Mouse (Mus musculus) E14TG2a.4 (cell line): ENCODE data around the gene Ust.

Experiments used
- CTCF ChIP-seq: conservative IDR thresholded peaks from 2 replicates; pipeline ENCODE4 v1.5.1; 2014; ENCODE audit warnings: low read length
- POU5F1 ChIP-seq: IDR thresholded peaks from 2 replicates; pipeline ENCODE4 v1.6.1; 2014; ENCODE audit warnings: low read length, borderline replicate concordance

DNA sequence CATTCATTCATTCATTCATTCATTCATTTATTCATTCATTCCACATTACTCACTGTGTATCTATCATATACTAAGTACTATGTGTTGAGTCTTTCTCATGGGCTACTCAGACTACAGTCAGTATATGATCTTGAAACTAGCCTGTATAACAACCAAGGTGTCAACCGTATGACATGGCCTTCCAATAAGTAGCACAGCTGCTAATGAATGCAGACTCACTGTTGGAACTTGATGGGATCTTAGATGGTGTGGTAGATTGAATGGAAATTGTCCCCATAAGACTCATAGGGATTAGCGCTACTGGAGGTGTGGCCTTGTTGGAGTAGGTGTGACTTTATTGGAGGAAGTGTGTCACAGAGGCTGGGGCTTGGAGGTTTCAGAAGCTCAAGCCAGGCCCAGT is 38.8 kb downstream of the Ust start:
- TF ChIP-seq CTCF = no peak
- TF ChIP-seq POU5F1 = no peak
